Mouse (Mus musculus): Measurements from ENCODE around the gene D230025D16Rik.

DNA sequence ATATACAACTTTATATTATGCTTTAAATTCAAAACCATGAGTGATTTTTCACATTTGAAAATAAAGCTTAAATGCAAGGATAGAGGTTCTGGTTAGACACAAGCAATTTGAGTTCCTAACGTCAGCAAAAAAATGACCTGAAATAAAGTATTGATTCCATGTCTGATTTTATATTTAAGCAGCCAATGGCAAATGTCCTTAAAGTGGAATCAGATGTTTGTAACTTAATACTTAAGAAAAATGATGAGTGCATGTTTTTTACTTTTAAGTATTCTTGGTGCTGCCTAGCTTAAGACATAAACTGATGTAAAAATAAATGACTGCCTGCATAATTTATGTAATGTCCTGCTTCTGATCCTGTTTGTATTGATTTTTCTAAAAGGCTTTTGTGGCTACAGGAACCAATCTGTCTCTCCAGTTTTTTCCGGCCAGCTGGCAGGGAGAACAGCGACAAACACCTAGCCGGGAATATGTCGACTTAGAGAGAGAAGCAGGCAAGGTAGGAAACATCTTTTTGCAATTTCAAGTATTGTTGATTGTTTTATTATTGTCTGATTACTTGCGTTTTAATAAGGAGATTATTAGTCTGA lies 46.6 kb upstream of the D230025D16Rik start:
- no peak for TF ChIP-seq CTCF (conservative IDR thresholded peaks at IDR 0.05; ENCODE audit: insufficient read depth, insufficient read length, low read depth, low read length)
- TF ChIP-seq POLR2A (IDR thresholded peaks at IDR 0.05; ENCODE audit: low read depth, low read length), result no peak

Measured in kidney, adult 2 months (tissue).